Mouse (Mus musculus) forebrain, embryonic 16.5 days (tissue): ENCODE measurements around the gene Sgip1. TPM values are rescaled to one million over a fixed set of nuclear protein-coding genes. Genes with fewer than 3 reads are reported as not detected.

Experiments used
- ATAC-seq: fragments of 200-750 bp; cut with Nextera tagmentation; 2 replicates; pipeline ENCODE4 v1.8.0; 2017; ENCODE audit warnings: mild to moderate bottlenecking, moderate library complexity
- H3K27ac ChIP-seq: fragments of 300-500 bp; sonication (generic); 2 replicates; pipeline ENCODE4 v1.5.1; 2014; ENCODE audit warnings: low read length, control low read depth
- H3K27me3 ChIP-seq: fragments of 300-500 bp; sonication (generic); replicated peaks from 2 replicates; pipeline ENCODE4 v1.6.1; 2014; ENCODE audit warnings: low read length; ENCODE audit not compliant: control insufficient read depth, insufficient read depth
- H3K36me3 ChIP-seq: fragments of 300-500 bp; sonication (generic); 2 replicates; pipeline ENCODE4 v1.6.1; 2014; ENCODE audit not compliant: control insufficient read depth, insufficient read depth
- H3K4me1 ChIP-seq: fragments of 300-500 bp; sonication (generic); replicated peaks from 2 replicates; pipeline ENCODE4 v1.6.1; 2014; ENCODE audit warnings: low read length; ENCODE audit not compliant: control insufficient read depth, insufficient read depth
- H3K4me2 ChIP-seq: fragments of 300-500 bp; sonication (generic); 2 replicates; pipeline ENCODE4 v1.6.1; 2014; ENCODE audit warnings: mild to moderate bottlenecking, low read length, control low read depth
- H3K4me3 ChIP-seq: fragments of 300-500 bp; sonication (generic); replicated peaks from 2 replicates; pipeline ENCODE4 v1.5.1; 2014; ENCODE audit warnings: mild to moderate bottlenecking, low read length, control low read depth
- H3K9ac ChIP-seq: fragments of 300-500 bp; sonication (generic); replicated peaks from 2 replicates; pipeline ENCODE4 v1.6.1; 2014; ENCODE audit warnings: low read depth, low read length, control low read depth
- H3K9me3 ChIP-seq: fragments of 300-500 bp; sonication (generic); 2 replicates; pipeline ENCODE4 v1.6.1; 2016; ENCODE audit warnings: low read length; ENCODE audit not compliant: control insufficient read depth
- WGBS: fragments of 180-500 bp; shearing (Covaris S2); extraction: QIAGEN DNeasy Blood & Tissue Kit; methylation state at CpG from one replicate; pipeline ENCODE4 v1.1.7; 2014; 5-methylcytosine and 5-hydroxymethylcytosine counted together
- polyA plus RNA-seq: library from polyadenylated mRNA; unstranded; fragments of >200 nt; fragmentation: Nextera tagmentation; extraction: Ambion mirVana; gene quantifications from 2 replicates; pipeline ENCODE4 v1.2.1, GENCODE M21; 2015

Sgip1 gene
- polyA plus RNA-seq, 1 experiment from 2014 or later = 69.4 TPM

- H3K36me3 ChIP-seq = no peaks in the 10 kb centered on the region
- H3K4me2 ChIP-seq = no peak overlapping the region
- no peak for ATAC-seq
- no peaks in the 10 kb centered on the region for H3K27me3 ChIP-seq
- H3K4me1 ChIP-seq = no peaks in the 10 kb centered on the region
- no peak overlapping the region for H3K27ac ChIP-seq
- no peak overlapping the region for H3K4me3 ChIP-seq
- 62% methylated on average over 9 of the region's 9 CpGs for WGBS
- no peaks in the 10 kb centered on the region for H3K9me3 ChIP-seq
- no peak overlapping the region for H3K9ac ChIP-seq
These were observed 7.0 kb upstream of the Sgip1 start for GRCm38 (mm10) chr4:102734022-102734657.

DNA sequence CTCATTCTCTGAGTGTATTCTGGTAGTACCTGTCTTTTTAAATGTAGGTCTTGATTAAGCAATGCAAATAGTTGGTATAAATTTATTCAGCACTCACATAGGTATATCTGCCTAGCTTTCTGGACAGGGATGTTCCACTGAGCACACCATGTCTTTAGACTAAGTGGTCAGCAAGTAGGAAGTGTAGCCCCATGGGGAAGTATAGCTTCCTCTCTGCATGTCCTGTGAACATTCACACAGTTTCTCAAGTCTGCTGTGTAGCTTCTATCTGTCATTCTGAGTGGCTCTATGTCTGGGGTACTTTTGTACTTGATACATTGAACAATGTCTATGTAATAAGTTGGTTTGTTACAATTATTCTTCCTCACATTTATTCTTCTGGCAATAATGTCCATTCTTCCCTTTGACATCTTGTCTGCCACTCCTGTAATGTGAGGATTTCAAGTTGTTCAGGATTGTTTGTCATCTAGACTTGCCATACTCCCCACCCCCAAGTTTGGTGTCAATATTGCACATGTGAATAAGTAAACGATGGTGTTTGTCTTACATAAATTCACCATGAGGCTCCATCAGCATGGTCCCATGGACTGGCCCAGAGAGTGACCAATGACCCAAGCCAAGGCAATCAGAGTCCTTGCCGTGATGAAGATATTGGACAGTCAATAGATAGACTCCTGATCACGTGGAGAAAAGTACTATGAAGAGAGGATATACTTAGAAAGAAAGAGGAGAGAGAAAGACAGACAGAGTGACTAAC lies 12.4 kb downstream of the Sgip1 start:
- no peaks in the 10 kb centered on the region for H3K27me3 ChIP-seq
- H3K27ac ChIP-seq = no peak overlapping the region
- no peak overlapping the region for H3K9ac ChIP-seq
- H3K4me2 ChIP-seq = no peak overlapping the region
- ATAC-seq = no peak
- H3K36me3 ChIP-seq = no peaks in the 10 kb centered on the region
- H3K4me1 ChIP-seq = no peaks in the 10 kb centered on the region
- no peak overlapping the region for H3K4me3 ChIP-seq
- 75% methylated on average over 3 of the region's 3 CpGs for WGBS
- H3K9me3 ChIP-seq = no peaks in the 10 kb centered on the region

DNA sequence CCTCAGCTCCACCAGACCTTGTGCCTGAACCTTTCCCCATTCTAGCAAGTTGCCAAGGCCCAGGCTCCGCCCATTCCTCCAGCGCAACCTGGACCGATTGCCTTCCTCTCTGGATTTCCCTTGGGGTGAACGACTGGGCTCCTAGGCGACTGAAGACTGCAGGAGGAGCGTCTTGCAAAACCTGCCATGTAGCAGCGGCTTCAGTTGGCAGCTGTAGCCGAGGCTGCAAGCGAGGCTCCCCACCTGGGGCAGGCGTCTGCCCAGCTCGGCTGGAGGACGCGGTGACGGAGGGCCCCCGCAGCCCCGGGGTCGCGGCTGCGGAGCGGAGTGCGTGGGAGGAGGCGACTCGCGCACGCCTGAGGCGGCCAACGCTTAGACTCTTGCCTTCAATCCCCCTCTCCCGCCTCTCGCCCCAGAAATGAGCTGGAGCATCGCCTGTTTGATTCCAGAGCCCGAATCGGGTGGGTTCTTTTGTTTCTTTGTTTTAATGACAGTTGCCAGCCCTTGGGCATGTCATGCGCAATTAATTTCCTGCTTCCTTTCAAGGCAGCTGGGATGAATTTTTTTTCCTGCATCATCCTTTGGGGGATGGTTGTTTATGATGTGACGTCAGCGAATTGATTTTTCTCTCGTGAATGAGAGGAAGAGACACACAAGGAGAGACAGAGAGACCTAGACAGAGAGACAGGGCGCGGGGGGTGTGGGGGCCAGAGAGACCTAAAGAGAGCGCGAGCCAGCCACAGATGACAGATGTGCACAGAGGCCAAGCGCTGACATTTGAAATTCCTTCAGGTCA lies 18.2 kb downstream of the Sgip1 start:
- H3K4me2 ChIP-seq = peak overlapping the region; percentile 82
- peak overlapping the region; percentile 96 for H3K9ac ChIP-seq
- ATAC-seq = peak; percentile 51
- H3K9me3 ChIP-seq = no peaks in the 10 kb centered on the region
- under 1% methylated on average over 41 of the region's 41 CpGs for WGBS
- peak overlapping the region; percentile 99 for H3K27ac ChIP-seq
- peak overlapping the region; percentile 53 for H3K4me3 ChIP-seq
- no peaks in the 10 kb centered on the region for H3K36me3 ChIP-seq
- peaks cover 24% of the 10 kb centered on the region for H3K4me1 ChIP-seq
- H3K27me3 ChIP-seq = no peaks in the 10 kb centered on the region

GRCm38 (mm10) chr4:102760042-102760821 lies 19.1 kb downstream of the Sgip1 start:
- ATAC-seq = peak; percentile 98
- Histone ChIP-seq H3K36me3 (no peaks in the 10 kb centered on the region), H3K27me3 (no peaks in the 10 kb centered on the region), H3K9ac (peak overlapping the region; percentile 96), H3K4me3 (peak overlapping the region; percentile 53), H3K4me1 (peaks cover 24% of the 10 kb centered on the region), H3K4me2 (peak overlapping the region; percentile 82), H3K9me3 (no peaks in the 10 kb centered on the region), H3K27ac (peak overlapping the region; percentile 99)
- WGBS = under 1% methylated on average over 25 of the region's 25 CpGs

GRCm38 (mm10) chr4:102762075-102762474 lies 21.0 kb downstream of the Sgip1 start:
- Histone ChIP-seq H3K9me3 (no peaks in the 10 kb centered on the region), H3K27ac (no peak overlapping the region), H3K4me1 (peaks cover 24% of the 10 kb centered on the region), H3K27me3 (no peaks in the 10 kb centered on the region), H3K36me3 (no peaks in the 10 kb centered on the region), H3K4me3 (peak overlapping the region; percentile 13), H3K4me2 (peak overlapping the region; percentile 39), H3K9ac (no peak overlapping the region)
- ATAC-seq = no peak
- WGBS = 87% methylated on average over 7 of the region's 7 CpGs

DNA sequence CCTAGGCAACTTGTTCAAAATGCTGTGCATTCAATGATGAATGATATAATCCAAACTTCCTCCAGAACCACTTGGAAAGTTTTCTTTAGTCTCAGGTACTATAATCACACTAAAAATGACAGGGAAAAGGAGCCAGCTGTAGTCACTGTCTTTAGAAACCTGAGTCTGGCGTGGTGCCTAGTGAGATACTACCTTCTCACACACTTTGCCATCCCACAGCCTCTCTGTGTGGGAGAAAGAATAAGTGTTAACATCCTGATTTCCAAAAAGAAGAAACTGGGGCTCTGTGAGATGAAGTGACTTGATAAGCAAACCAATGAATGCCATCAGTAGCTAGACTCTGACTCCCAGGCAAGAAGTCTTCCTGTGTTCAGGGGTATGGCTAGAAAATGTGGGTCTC lies 28.0 kb downstream of the Sgip1 start:
- Histone ChIP-seq H3K4me3 (no peak overlapping the region), H3K36me3 (no peaks in the 10 kb centered on the region), H3K27ac (no peak overlapping the region), H3K4me2 (no peak overlapping the region), H3K9ac (no peak overlapping the region), H3K27me3 (no peaks in the 10 kb centered on the region), H3K9me3 (no peaks in the 10 kb centered on the region), H3K4me1 (no peaks in the 10 kb centered on the region)
- 95% methylated on average over 1 of the region's 1 CpGs for WGBS
- ATAC-seq = no peak

DNA sequence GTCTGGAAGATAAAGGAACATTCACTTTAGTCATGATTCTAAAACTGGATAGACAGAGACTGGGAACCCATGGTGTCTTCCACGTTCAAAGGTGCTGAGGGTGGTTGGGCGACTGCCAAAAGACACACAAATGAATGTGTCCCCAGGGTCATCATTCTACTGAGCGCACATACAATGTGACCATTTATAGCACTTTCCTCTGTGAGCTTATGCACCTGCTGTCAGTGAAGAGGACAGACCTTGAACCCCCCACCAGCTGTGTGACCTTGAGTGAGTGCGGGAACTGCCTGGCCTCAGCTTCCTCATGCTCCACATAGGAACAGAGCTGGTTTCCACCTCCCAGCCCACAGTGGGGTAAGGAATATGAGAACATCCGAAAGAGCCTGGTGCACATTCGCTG lies 28.8 kb downstream of the Sgip1 start:
- no peak for ATAC-seq
- H3K4me1 ChIP-seq = no peaks in the 10 kb centered on the region
- no peak overlapping the region for H3K27ac ChIP-seq
- H3K4me2 ChIP-seq = no peak overlapping the region
- H3K27me3 ChIP-seq = no peaks in the 10 kb centered on the region
- no peak overlapping the region for H3K4me3 ChIP-seq
- no peak overlapping the region for H3K9ac ChIP-seq
- no peaks in the 10 kb centered on the region for H3K9me3 ChIP-seq
- no peaks in the 10 kb centered on the region for H3K36me3 ChIP-seq
- 83% methylated on average over 6 of the region's 6 CpGs for WGBS

GRCm38 (mm10) chr4:102771598-102772357 lies 30.7 kb downstream of the Sgip1 start:
- Histone ChIP-seq H3K9ac (no peak overlapping the region), H3K9me3 (no peaks in the 10 kb centered on the region), H3K4me3 (no peak overlapping the region), H3K4me2 (no peak overlapping the region), H3K27me3 (no peaks in the 10 kb centered on the region), H3K27ac (no peak overlapping the region), H3K36me3 (no peaks in the 10 kb centered on the region), H3K4me1 (no peaks in the 10 kb centered on the region)
- no peak for ATAC-seq
- 63% methylated on average over 5 of the region's 5 CpGs for WGBS
